Mouse (Mus musculus): ENCODE measurements around the gene Cad. TPM values are rescaled to one million over a fixed set of nuclear protein-coding genes. Genes with fewer than 3 reads are reported as not detected.

Gene Cad
- total and polyA plus RNA-seq, 3 experiments: 228 to 383 (median 254) TPM

DNA sequence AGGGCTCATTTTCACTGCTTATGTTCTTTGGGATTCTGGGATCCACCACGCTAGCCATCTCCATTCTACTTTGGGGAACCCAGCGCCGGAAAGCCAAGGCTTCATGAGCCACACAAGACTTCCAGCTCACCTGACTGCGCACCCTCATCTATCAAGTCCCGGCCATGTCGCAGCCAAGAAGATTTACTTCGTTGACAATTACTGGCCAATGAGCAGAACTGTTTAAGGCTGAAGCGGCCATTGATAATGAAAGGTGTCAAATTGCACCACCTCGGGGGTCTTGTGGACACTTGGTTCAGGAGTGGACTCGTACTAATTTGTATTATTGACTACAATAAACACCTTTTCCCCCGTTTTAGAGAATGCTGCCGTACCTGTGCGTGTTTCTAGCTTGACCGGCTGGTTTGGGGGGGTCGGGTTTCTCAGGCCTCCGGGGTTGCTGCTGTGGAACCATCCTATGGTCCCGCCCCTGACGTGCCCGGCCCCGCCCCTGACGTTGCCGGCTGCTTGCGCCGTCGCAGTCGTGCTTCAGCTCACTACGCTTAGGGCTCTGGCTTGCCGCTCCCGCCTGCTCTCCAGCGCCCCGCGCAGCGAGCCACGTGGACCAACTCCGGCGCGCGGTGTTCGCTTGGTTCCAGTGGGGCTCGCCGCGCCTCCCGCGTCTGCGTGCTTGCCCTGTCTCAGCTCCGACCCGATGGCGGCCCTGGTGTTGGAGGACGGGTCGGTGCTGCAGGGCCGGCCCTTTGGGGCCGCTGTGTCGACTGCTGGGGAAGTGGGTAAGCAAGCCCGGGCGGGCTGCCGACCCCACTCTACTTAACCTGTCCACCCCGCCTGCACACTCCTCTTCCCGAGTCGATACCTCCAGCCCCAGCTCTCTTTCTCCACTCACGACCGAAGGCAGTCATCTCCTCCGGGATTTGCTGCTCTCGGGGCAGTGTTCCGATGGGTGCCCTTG is at the start of gene Cad (continued):
- no peak; the same call in 1 of the 2 replicates for TF ChIP-seq KAT2A (conservative IDR thresholded peaks at IDR 0.05; ENCODE audit: low read depth, low read length)
- TF ChIP-seq POLR2AphosphoS2 (IDR thresholded peaks at IDR 0.05; ENCODE audit: low read length): peak; percentile 95
- peak; percentile 23; the same call in 1 of the 2 replicates for TF ChIP-seq ELF1 (IDR thresholded peaks at IDR 0.05; ENCODE audit: low read depth, low read length)
- TF ChIP-seq ZMIZ1 (IDR thresholded peaks at IDR 0.05; ENCODE audit: low read depth, low read length): peak; percentile 76
- no peak for TF ChIP-seq ZNF384 (IDR thresholded peaks at IDR 0.05; ENCODE audit: low read depth, low read length)
- TF ChIP-seq NELFE (IDR thresholded peaks at IDR 0.05; ENCODE audit: low read depth, low read length): peak; percentile 97

DNA sequence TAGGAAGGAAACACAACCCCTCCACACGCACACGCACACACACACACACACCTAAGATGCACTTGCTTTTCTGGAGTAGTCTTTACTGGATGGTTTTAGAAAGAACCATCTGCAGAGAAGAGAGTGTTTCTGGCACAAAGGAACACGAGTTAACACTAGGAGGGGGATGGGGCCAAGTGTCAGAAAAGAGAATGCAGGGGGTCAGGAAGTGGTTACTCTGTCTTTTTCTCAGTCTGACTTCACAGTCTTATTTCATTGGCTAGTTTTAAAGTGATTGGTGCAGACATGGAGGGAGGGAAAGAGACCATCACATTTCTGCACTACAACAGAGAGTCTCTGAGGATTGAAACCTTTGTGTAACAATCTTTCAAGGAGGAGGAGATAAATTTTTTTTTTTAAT is 41.8 kb upstream of the Cad start:
- DNase-seq (ENCODE audit: low read depth, low spot score): no peak
- no peak for TF ChIP-seq KAT2A (conservative IDR thresholded peaks at IDR 0.05; ENCODE audit: low read depth, low read length)
- no peak for TF ChIP-seq UBTF (IDR thresholded peaks at IDR 0.05; ENCODE audit: borderline replicate concordance, insufficient read depth, low read depth, low read length)
- no peak for TF ChIP-seq TAL1 (IDR thresholded peaks at IDR 0.05; ENCODE audit: low read length)
- TF ChIP-seq CHD1 (IDR thresholded peaks at IDR 0.05; ENCODE audit: low read depth, low read length): no peak
- TF ChIP-seq CHD2 (IDR thresholded peaks at IDR 0.05; ENCODE audit: low read length): no peak
- TF ChIP-seq E2F4 (IDR thresholded peaks at IDR 0.05; ENCODE audit: borderline replicate concordance, low read depth, low read length): no peak
- TF ChIP-seq ZMIZ1 (IDR thresholded peaks at IDR 0.05; ENCODE audit: low read depth, low read length): no peak
- no peak for TF ChIP-seq ELF1 (IDR thresholded peaks at IDR 0.05; ENCODE audit: low read depth, low read length)
- TF ChIP-seq ETS1 (IDR thresholded peaks at IDR 0.05; ENCODE audit: low read depth, low read length): no peak
- no peak for TF ChIP-seq HCFC1 (IDR thresholded peaks at IDR 0.05; ENCODE audit: low read depth, low read length)
- no peak for TF ChIP-seq SMC3 (IDR thresholded peaks at IDR 0.05; ENCODE audit: low read depth, low read length)
- no peak for TF ChIP-seq ZKSCAN1 (IDR thresholded peaks at IDR 0.05; ENCODE audit: low read depth, low read length)
- no peak for TF ChIP-seq CTCF (IDR thresholded peaks at IDR 0.05 in 2 of 3, conservative IDR thresholded peaks at IDR 0.05 in 1 of 3; ENCODE audit: control insufficient read depth in 1 of 3, insufficient read depth in 1 of 3, low read depth in 2 of 3, low read length in 3 of 3, poor library complexity in 1 of 3, severe bottlenecking in 1 of 3)
- TF ChIP-seq GABPA (IDR thresholded peaks at IDR 0.05; ENCODE audit: low read depth, low read length): no peak
- TF ChIP-seq ZNF384 (IDR thresholded peaks at IDR 0.05; ENCODE audit: low read depth, low read length): no peak
- no peak for TF ChIP-seq GATA1 (IDR thresholded peaks at IDR 0.05; ENCODE audit: low read depth, low read length)
- no peak for TF ChIP-seq RCOR1 (IDR thresholded peaks at IDR 0.05; ENCODE audit: low read depth, low read length)
- Histone ChIP-seq H3K36me3 (ENCODE audit: control insufficient read depth in 1 of 2, insufficient read depth in 2 of 2, low read length in 2 of 2) (no peaks in the 10 kb centered on the region), H3K9ac (ENCODE audit: control insufficient read depth, low read depth, low read length, poor library complexity, severe bottlenecking) (no peak overlapping the region), H3K27me3 (ENCODE audit: control insufficient read depth in 1 of 2, insufficient read depth in 2 of 2, low read length in 2 of 2) (peaks cover 13 to 32% of the 10 kb centered on the region in 2 experiments), H3K4me3 (ENCODE audit: control insufficient read depth in 1 of 2, insufficient read depth in 1 of 2, low read depth in 2 of 2, low read length in 2 of 2) (no peak overlapping the region), H3K27ac (ENCODE audit: control insufficient read depth, low read depth, low read length) (no peak overlapping the region), H3K4me1 (ENCODE audit: control insufficient read depth in 1 of 2, insufficient read depth in 2 of 2, low read length in 2 of 2) (no peaks in the 10 kb centered on the region), H3K79me2 (ENCODE audit: control insufficient read depth, insufficient read depth, low read length, poor library complexity) (no peaks in the 10 kb centered on the region), H3K9me3 (replicated peaks; ENCODE audit: insufficient read depth, low read length) (no peaks in the 10 kb centered on the region)
